Mouse (Mus musculus) megakaryocyte-erythroid progenitor cell, adult 5-6 weeks (primary cell): ENCODE results near the gene Fam208b. TPM values are rescaled to one million over a fixed set of nuclear protein-coding genes. Genes with fewer than 3 reads are reported as not detected.

Source experiments
- ATAC-seq: replicated peaks from 2 replicates; pipeline ENCODE4 v1.8.0; 2016; ENCODE audit warnings: mild to moderate bottlenecking, inconsistent platforms; ENCODE audit not compliant: severe bottlenecking, poor library complexity, low FRiP score, low TSS enrichment
- total RNA-seq, 2 experiments: library from RNA; stranded (forward) in 1 of 2; stranded (reverse) in 1 of 2; fragments of 200-1000, 215-1000 nt in 1 of 2; fragments of >200 nt in 1 of 2; fragmentation: Nextera tagmentation in 1 of 2; gene quantifications; 2 replicates each; pipeline ENCODE4 v1.2.3; 2014 to 2017

Fam208b gene
- total RNA-seq (2014; fragmentation: Nextera tagmentation), result 66.5 and 85.9 TPM in 2 replicates
- 45.8 TPM in 2 replicates for total RNA-seq (2017)

- peak; percentile 96 for ATAC-seq
Observed at GRCm38 (mm10) chr13:3610795-3611438, at the start of gene Fam208b. Fam208b (minus strand) TSS chr13:3611108.

GRCm38 (mm10) chr13:3659163-3660160 lies 48.6 kb upstream of the Fam208b start:
- no peak for ATAC-seq

GRCm38 (mm10) chr13:3654432-3654831 lies 43.5 kb upstream of the Fam208b start:
- no peak for ATAC-seq

- no peak for ATAC-seq
Observed at GRCm38 (mm10) chr13:3650569-3650968, 39.7 kb upstream of the Fam208b start.

- ATAC-seq, result no peak
Observed at GRCm38 (mm10) chr13:3646566-3646965, 35.7 kb upstream of the Fam208b start.

- ATAC-seq, result no peak
Observed at GRCm38 (mm10) chr13:3645919-3646318, 35.0 kb upstream of the Fam208b start.

GRCm38 (mm10) chr13:3644871-3645270 lies 34.0 kb upstream of the Fam208b start:
- no peak for ATAC-seq

- ATAC-seq, result no peak
Observed at GRCm38 (mm10) chr13:3642538-3642937, 31.6 kb upstream of the Fam208b start.

GRCm38 (mm10) chr13:3642049-3642448 lies 31.1 kb upstream of the Fam208b start:
- peak; percentile 82 for ATAC-seq

- peak; percentile 51 for ATAC-seq
Observed at GRCm38 (mm10) chr13:3636797-3637196, 25.9 kb upstream of the Fam208b start.

GRCm38 (mm10) chr13:3635076-3635475 lies 24.2 kb upstream of the Fam208b start:
- 0 out of 2 replicates have a peak, but pooled peaks have one; percentile 11 for ATAC-seq

GRCm38 (mm10) chr13:3633895-3634811 lies 23.2 kb upstream of the Fam208b start, which contains the start of gene Asb13:
Asb13 (plus strand) TSS chr13:3634032.
- peak; percentile 97 for ATAC-seq

- no peak for ATAC-seq
Observed at GRCm38 (mm10) chr13:3633131-3633530, 22.2 kb upstream of the Fam208b start.

- ATAC-seq, result no peak
Observed at GRCm38 (mm10) chr13:3632551-3632950, 21.6 kb upstream of the Fam208b start.

GRCm38 (mm10) chr13:3628102-3628501 lies 17.2 kb upstream of the Fam208b start:
- no peak for ATAC-seq

- no peak for ATAC-seq
Observed at GRCm38 (mm10) chr13:3627139-3627538, 16.2 kb upstream of the Fam208b start.

GRCm38 (mm10) chr13:3610118-3610794 lies 652 bp downstream of the Fam208b start:
- peak; percentile 72 for ATAC-seq

- ATAC-seq, result peak; percentile 21; the same call in 1 of the 2 replicates
Observed at GRCm38 (mm10) chr13:3609780-3610117, 1.2 kb downstream of the Fam208b start.

- ATAC-seq, result no peak
Observed at GRCm38 (mm10) chr13:3596232-3596631, 14.7 kb downstream of the Fam208b start.
